In genomic region chr12:111726122-111726463, GRCm38 (mm10) we compare ENCODE assay signal across 7 mouse cellular contexts. TPM values are rescaled to one million over a fixed set of nuclear protein-coding genes. Genes with fewer than 3 reads are reported as not detected.
A peak's percentile ranks its signal among the peaks of the same experiment; 100 is the strongest.
DNase-seq lines count a peak whose midpoint lies in the region; ATAC-seq and TF ChIP-seq lines count a peak whose summit lies in the region.

No protein-coding gene starts in this region.

- 44% methylated on average over 4 of the region's 4 CpGs for WGBS in liver, postnatal 0 days (ENCODE audit: insufficient replicate concordance)
- 65% methylated on average over 4 of the region's 4 CpGs for WGBS in liver, embryonic 11.5 days
- 72% methylated on average over 4 of the region's 4 CpGs for WGBS in hindbrain, embryonic 16.5 days

- no peaks in the 10 kb centered on the region for H3K9me3 ChIP-seq in liver, postnatal 0 days (ENCODE audit: low read length)
- no peaks in the 10 kb centered on the region for H3K9me3 ChIP-seq in liver, embryonic 11.5 days (ENCODE audit: control insufficient read depth, low read length)
- H3K9me3 ChIP-seq in hindbrain, embryonic 16.5 days (ENCODE audit: control insufficient read depth, low read length) = no peaks in the 10 kb centered on the region

- H3K27ac ChIP-seq in liver, postnatal 0 days (ENCODE audit: low read depth) = no peak overlapping the region
- H3K27ac ChIP-seq in liver, embryonic 11.5 days (ENCODE audit: low read depth, low read length) = no peak overlapping the region
- peak overlapping the region; percentile 68 for H3K27ac ChIP-seq in hindbrain, embryonic 16.5 days (ENCODE audit: low read depth, low read length)

- H3K4me1 ChIP-seq in liver, postnatal 0 days (ENCODE audit: insufficient read depth) = no peaks in the 10 kb centered on the region; the same call in 1 of the 2 replicates
- no peaks in the 10 kb centered on the region for H3K4me1 ChIP-seq in liver, embryonic 11.5 days (replicated peaks; ENCODE audit: control insufficient read depth, insufficient read depth, low read length)
- H3K4me1 ChIP-seq in hindbrain, embryonic 16.5 days (ENCODE audit: control insufficient read depth, insufficient read depth, low read depth, low read length) = no peaks in the 10 kb centered on the region; the same call in 1 of the 2 replicates

- no peak overlapping the region for H3K4me3 ChIP-seq in liver, postnatal 0 days (ENCODE audit: low read depth, low read length)
- H3K4me3 ChIP-seq in liver, embryonic 11.5 days (ENCODE audit: low read depth, low read length) = no peak overlapping the region
- no peak overlapping the region for H3K4me3 ChIP-seq in hindbrain, embryonic 16.5 days (ENCODE audit: low read length)

- H3K9ac ChIP-seq in liver, postnatal 0 days (replicated peaks) = no peak overlapping the region
- H3K9ac ChIP-seq in liver, embryonic 11.5 days (ENCODE audit: low read depth, low read length) = no peak overlapping the region
- H3K9ac ChIP-seq in hindbrain, embryonic 16.5 days (ENCODE audit: low read depth, low read length) = peak overlapping the region; percentile 31; the same call in 1 of the 2 replicates

- no peak for TF ChIP-seq EP300 in liver, postnatal 0 days (IDR thresholded peaks at IDR 0.05; ENCODE audit: low read depth)

- no peak for TF ChIP-seq CTCF in liver, postnatal 0 days (IDR thresholded peaks at IDR 0.05; ENCODE audit: low read depth)

- no peak for DNase-seq in liver, postnatal 0 days
- DNase-seq in liver, embryonic 11.5 days (ENCODE audit: low spot score) = no peak
- peak; percentile 67 for DNase-seq in lung, postnatal 25 days (ENCODE audit: low spot score)
- DNase-seq in urinary bladder, adult 18-20 months (ENCODE audit: low spot score in 2 of 2) = no peak

- no peak overlapping the region for H3K4me2 ChIP-seq in liver, postnatal 0 days (ENCODE audit: low read depth, low read length)
- H3K4me2 ChIP-seq in liver, embryonic 11.5 days = no peak overlapping the region
- no peak overlapping the region for H3K4me2 ChIP-seq in hindbrain, embryonic 16.5 days (ENCODE audit: low read length)

- H3K27me3 ChIP-seq in liver, postnatal 0 days (ENCODE audit: insufficient read depth, low read length) = no peaks in the 10 kb centered on the region
- H3K27me3 ChIP-seq in liver, embryonic 11.5 days (replicated peaks; ENCODE audit: control insufficient read depth, insufficient read depth, low read length) = no peaks in the 10 kb centered on the region
- no peaks in the 10 kb centered on the region for H3K27me3 ChIP-seq in hindbrain, embryonic 16.5 days (replicated peaks; ENCODE audit: control insufficient read depth, insufficient read depth, low read length)

- ATAC-seq in liver, postnatal 0 days = 0 out of 2 replicates have a peak, but pooled peaks have one; percentile 12
- ATAC-seq in liver, embryonic 11.5 days (replicated peaks; ENCODE audit: low FRiP score) = no peak
- peak; percentile 95 for ATAC-seq in granulocyte monocyte progenitor cell, adult 5-6 weeks (replicated peaks; ENCODE audit: poor library complexity, severe bottlenecking)
- peak; percentile 19; the same call in 1 of the 2 replicates for ATAC-seq in hindbrain, embryonic 16.5 days
- ATAC-seq in megakaryocyte-erythroid progenitor cell, adult 5-6 weeks (replicated peaks; ENCODE audit: low FRiP score, low TSS enrichment, poor library complexity, severe bottlenecking) = no peak

- peaks cover 9% of the 10 kb centered on the region for H3K36me3 ChIP-seq in liver, postnatal 0 days (replicated peaks; ENCODE audit: insufficient read depth, low read length)
- H3K36me3 ChIP-seq in liver, embryonic 11.5 days (ENCODE audit: control insufficient read depth, insufficient read depth, low read length) = peaks cover 10% of the 10 kb centered on the region; the same call in 1 of the 2 replicates
- H3K36me3 ChIP-seq in hindbrain, embryonic 16.5 days (ENCODE audit: control insufficient read depth, insufficient read depth, low read length) = peaks cover 5% of the 10 kb centered on the region; the same call in 1 of the 2 replicates

RNA-seq across cellular contexts. Expression of gene Apopt1, which starts 13.0 kb away (rescaled TPM):
- polyA plus RNA-seq in liver, postnatal 0 days (2015; fragmentation: Nextera tagmentation; extraction: Ambion mirVana) = 21.5 and 22.1 TPM in 2 replicates
- 60.3 and 67.7 TPM in 2 replicates for polyA plus RNA-seq in liver, embryonic 11.5 days (2014; fragmentation: Nextera tagmentation; extraction: Ambion mirVana)
- 49.6 and 51.3 TPM in 2 replicates for total RNA-seq in granulocyte monocyte progenitor cell, adult 5-6 weeks (2014; fragmentation: Nextera tagmentation)
- 57.2 and 60.9 TPM in 2 replicates for total RNA-seq in granulocyte monocyte progenitor cell, adult 5-6 weeks (2017)
- 52.9 and 54.7 TPM in 2 replicates for polyA plus RNA-seq in hindbrain, embryonic 16.5 days (2015; fragmentation: Nextera tagmentation; extraction: Ambion mirVana)
- 62.7 and 67.7 TPM in 2 replicates for total RNA-seq in megakaryocyte-erythroid progenitor cell, adult 5-6 weeks (2014; fragmentation: Nextera tagmentation)
- total RNA-seq in megakaryocyte-erythroid progenitor cell, adult 5-6 weeks (2017) = 55.5 and 56.4 TPM in 2 replicates

RNA-seq across cellular contexts. Expression of gene Bag5, which starts 13.0 kb away (rescaled TPM):
- polyA plus RNA-seq in liver, postnatal 0 days (2015; fragmentation: Nextera tagmentation; extraction: Ambion mirVana) = 16.7 TPM in 2 replicates
- polyA plus RNA-seq in liver, embryonic 11.5 days (2014; fragmentation: Nextera tagmentation; extraction: Ambion mirVana) = 41.0 and 44.7 TPM in 2 replicates
- 28.0 and 32.0 TPM in 2 replicates for total RNA-seq in granulocyte monocyte progenitor cell, adult 5-6 weeks (2014; fragmentation: Nextera tagmentation)
- total RNA-seq in granulocyte monocyte progenitor cell, adult 5-6 weeks (2017) = 33.3 and 41.2 TPM in 2 replicates
- 65.3 and 65.7 TPM in 2 replicates for polyA plus RNA-seq in hindbrain, embryonic 16.5 days (2015; fragmentation: Nextera tagmentation; extraction: Ambion mirVana)
- total RNA-seq in megakaryocyte-erythroid progenitor cell, adult 5-6 weeks (2014; fragmentation: Nextera tagmentation) = 27.7 and 28.9 TPM in 2 replicates
- 33.0 and 52.3 TPM in 2 replicates for total RNA-seq in megakaryocyte-erythroid progenitor cell, adult 5-6 weeks (2017)

RNA-seq across cellular contexts. Expression of gene Klc1, which starts 32.6 kb away (rescaled TPM):
- 9.6 and 10.7 TPM in 2 replicates for polyA plus RNA-seq in liver, postnatal 0 days (2015; fragmentation: Nextera tagmentation; extraction: Ambion mirVana)
- polyA plus RNA-seq in liver, embryonic 11.5 days (2014; fragmentation: Nextera tagmentation; extraction: Ambion mirVana) = 56.8 and 59.3 TPM in 2 replicates
- 45.3 and 48.2 TPM in 2 replicates for total RNA-seq in granulocyte monocyte progenitor cell, adult 5-6 weeks (2014; fragmentation: Nextera tagmentation)
- total RNA-seq in granulocyte monocyte progenitor cell, adult 5-6 weeks (2017) = 26.7 and 42.1 TPM in 2 replicates
- polyA plus RNA-seq in hindbrain, embryonic 16.5 days (2015; fragmentation: Nextera tagmentation; extraction: Ambion mirVana) = 630 and 654 TPM in 2 replicates
- total RNA-seq in megakaryocyte-erythroid progenitor cell, adult 5-6 weeks (2014; fragmentation: Nextera tagmentation) = 35.3 and 58.3 TPM in 2 replicates
- total RNA-seq in megakaryocyte-erythroid progenitor cell, adult 5-6 weeks (2017) = 28.3 and 36.1 TPM in 2 replicates

RNA-seq across cellular contexts. Expression of gene Trmt61a, which starts 48.2 kb away (rescaled TPM):
- polyA plus RNA-seq in liver, postnatal 0 days (2015; fragmentation: Nextera tagmentation; extraction: Ambion mirVana) = 4.3 and 5.7 TPM in 2 replicates
- 16.8 and 21.0 TPM in 2 replicates for polyA plus RNA-seq in liver, embryonic 11.5 days (2014; fragmentation: Nextera tagmentation; extraction: Ambion mirVana)
- total RNA-seq in granulocyte monocyte progenitor cell, adult 5-6 weeks (2014; fragmentation: Nextera tagmentation) = 18.6 and 21.9 TPM in 2 replicates
- total RNA-seq in granulocyte monocyte progenitor cell, adult 5-6 weeks (2017) = 10.0 and 10.1 TPM in 2 replicates
- 8.8 and 11.1 TPM in 2 replicates for polyA plus RNA-seq in hindbrain, embryonic 16.5 days (2015; fragmentation: Nextera tagmentation; extraction: Ambion mirVana)
- total RNA-seq in megakaryocyte-erythroid progenitor cell, adult 5-6 weeks (2014; fragmentation: Nextera tagmentation) = 20.5 and 26.7 TPM in 2 replicates
- total RNA-seq in megakaryocyte-erythroid progenitor cell, adult 5-6 weeks (2017) = 11.1 and 15.4 TPM in 2 replicates

RNA-seq across cellular contexts. Expression of gene Ckb, which starts 54.0 kb away (rescaled TPM):
- 28.1 and 32.7 TPM in 2 replicates for polyA plus RNA-seq in liver, postnatal 0 days (2015; fragmentation: Nextera tagmentation; extraction: Ambion mirVana)
- polyA plus RNA-seq in liver, embryonic 11.5 days (2014; fragmentation: Nextera tagmentation; extraction: Ambion mirVana) = 91.3 and 94.1 TPM in 2 replicates
- total RNA-seq in granulocyte monocyte progenitor cell, adult 5-6 weeks (2014; fragmentation: Nextera tagmentation) = 4.2 TPM in 1 of 2 replicates, not detected in the other
- 0.57 and 1.4 TPM in 2 replicates for total RNA-seq in granulocyte monocyte progenitor cell, adult 5-6 weeks (2017)
- 1,949 and 2,238 TPM in 2 replicates for polyA plus RNA-seq in hindbrain, embryonic 16.5 days (2015; fragmentation: Nextera tagmentation; extraction: Ambion mirVana)
- 2.7 TPM in 1 of 2 replicates, not detected in the other for total RNA-seq in megakaryocyte-erythroid progenitor cell, adult 5-6 weeks (2014; fragmentation: Nextera tagmentation)
- total RNA-seq in megakaryocyte-erythroid progenitor cell, adult 5-6 weeks (2017) = 1.5 and 4.4 TPM in 2 replicates

Comparison
In these comparisons a context has a peak if more than half of its experiments do, and no peak if none do; other contexts are left out.
1. ATAC-seq: peak in liver, postnatal 0 days (single experiment), granulocyte monocyte progenitor cell, adult 5-6 weeks (single experiment) and hindbrain, embryonic 16.5 days (single experiment); none in liver, embryonic 11.5 days (single experiment) and megakaryocyte-erythroid progenitor cell, adult 5-6 weeks (single experiment).
2. RNA of gene Klc1, which starts 32.6 kb away (polyA plus RNA-seq): 630 to 654 TPM in hindbrain, embryonic 16.5 days; 56.8 to 59.3 TPM in liver, embryonic 11.5 days and 9.6 to 10.7 TPM in liver, postnatal 0 days; every median in the first group is over 10 times any median in the second.